Mouse (Mus musculus): ENCODE results near the gene Asic2.

Asic2 gene

GRCm38 (mm10) chr11:80889336-80890063 lies 1078.8 kb downstream of the Asic2 start:
- DNase-seq, result no peak

- no peak for DNase-seq
These were observed 1081.2 kb downstream of the Asic2 start for GRCm38 (mm10) chr11:80887021-80887420.

- no peak for DNase-seq
These were observed 1081.9 kb downstream of the Asic2 start for GRCm38 (mm10) chr11:80886365-80886764.

GRCm38 (mm10) chr11:80884521-80885231 lies 1083.6 kb downstream of the Asic2 start:
- no peak for DNase-seq

GRCm38 (mm10) chr11:80882229-80882810 lies 1085.9 kb downstream of the Asic2 start:
- DNase-seq, result no peak

- DNase-seq, result no peak
These were observed 1090.2 kb downstream of the Asic2 start for GRCm38 (mm10) chr11:80878026-80878425.

GRCm38 (mm10) chr11:80877131-80877651 lies 1091.1 kb downstream of the Asic2 start:
- DNase-seq, result no peak

GRCm38 (mm10) chr11:80872509-80873474 lies 1095.5 kb downstream of the Asic2 start:
- peak; percentile 59 for DNase-seq

- DNase-seq, result no peak
These were observed 1100.2 kb downstream of the Asic2 start for GRCm38 (mm10) chr11:80868039-80868438.

- DNase-seq, result no peak
These were observed 1105.3 kb downstream of the Asic2 start for GRCm38 (mm10) chr11:80862941-80863340.

GRCm38 (mm10) chr11:80858065-80858464 lies 1110.2 kb downstream of the Asic2 start, which contains the start of gene Spaca3:
Spaca3 (plus strand) TSS chr11:80858365.
- no peak for DNase-seq

GRCm38 (mm10) chr11:80856827-80857226 lies 1111.4 kb downstream of the Asic2 start:
- DNase-seq, result no peak

GRCm38 (mm10) chr11:80854908-80855307 lies 1113.3 kb downstream of the Asic2 start:
- no peak for DNase-seq

- no peak for DNase-seq
These were observed 1113.8 kb downstream of the Asic2 start for GRCm38 (mm10) chr11:80854430-80854829.

- no peak for DNase-seq
These were observed 1115.2 kb downstream of the Asic2 start for GRCm38 (mm10) chr11:80853014-80853413.

GRCm38 (mm10) chr11:80851859-80852258 lies 1116.4 kb downstream of the Asic2 start:
- DNase-seq, result peak; percentile 10

GRCm38 (mm10) chr11:80848131-80848530 lies 1120.1 kb downstream of the Asic2 start:
- DNase-seq, result no peak

- DNase-seq, result no peak
These were observed 1122.1 kb downstream of the Asic2 start for GRCm38 (mm10) chr11:80846115-80846514.

GRCm38 (mm10) chr11:80845486-80845885 lies 1122.8 kb downstream of the Asic2 start:
- DNase-seq, result no peak

- DNase-seq, result no peak
These were observed 1124.8 kb downstream of the Asic2 start for GRCm38 (mm10) chr11:80843435-80843834.

- no peak for DNase-seq
These were observed 1129.5 kb downstream of the Asic2 start for GRCm38 (mm10) chr11:80838724-80839123.

- no peak for DNase-seq
These were observed 1132.4 kb downstream of the Asic2 start for GRCm38 (mm10) chr11:80835841-80836240.
